9 mouse cellular contexts compared by ENCODE assay signal in the genomic region with DNA sequence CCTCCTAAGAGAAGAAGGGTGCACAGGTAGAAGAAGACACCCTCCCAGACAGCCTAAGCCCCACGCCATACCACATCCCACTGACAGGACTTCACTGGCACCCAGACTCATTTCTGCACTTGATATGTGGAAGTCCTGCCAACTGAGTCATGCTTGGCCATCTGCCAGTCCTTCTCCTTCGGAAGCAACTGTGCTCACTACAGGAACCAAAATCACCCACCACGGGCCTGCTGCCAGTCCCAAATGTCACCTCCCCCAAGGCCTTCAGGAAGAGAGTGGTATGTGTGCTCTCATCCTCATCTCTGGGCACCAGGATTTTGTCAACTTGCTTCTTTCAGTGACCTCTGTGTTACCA. TPM values are rescaled to one million over a fixed set of nuclear protein-coding genes. Genes with fewer than 3 reads are reported as not detected.
DNase-seq lines count a peak whose midpoint lies in the region; ATAC-seq lines count a peak whose summit lies in the region.
"Had no signal": no experiment of that assay in that cellular context is flagged by ENCODE, and none has a peak within 500 bp of the region (broad histone marks: within the 10 kb centered on the region; RNA-seq: fewer than 3 reads in every experiment).

No protein-coding gene starts in this region.

- WGBS in liver, embryonic 12.5 days (ENCODE audit: insufficient replicate concordance), result 56% methylated on average over 3 of the region's 3 CpGs
- WGBS in heart, embryonic 11.5 days (ENCODE audit: insufficient replicate concordance), result 26% methylated on average over 3 of the region's 3 CpGs
- 7% methylated on average over 3 of the region's 3 CpGs for WGBS in macrophage (ENCODE audit: missing documents)
- 66% methylated on average over 3 of the region's 3 CpGs for WGBS in neural tube, embryonic 15.5 days

- H3K9me3 ChIP-seq in liver, embryonic 12.5 days (replicated peaks), result no peaks in the 10 kb centered on the region
- 0 out of 2 replicates have a peak, but pooled peaks cover 3% of the 10 kb centered on the region for H3K9me3 ChIP-seq in heart, embryonic 11.5 days (replicated peaks; ENCODE audit: control insufficient read depth, low read length)
- no peaks in the 10 kb centered on the region for H3K9me3 ChIP-seq in neural tube, embryonic 15.5 days (replicated peaks)
- H3K9me3 ChIP-seq: hindbrain, embryonic 15.5 days had no signal

- H3K9ac ChIP-seq in liver, embryonic 12.5 days, result no peak overlapping the region
- H3K9ac ChIP-seq in heart, embryonic 11.5 days (ENCODE audit: low read depth, low read length), result no peak overlapping the region
- H3K9ac ChIP-seq in neural tube, embryonic 15.5 days (replicated peaks), result no peak overlapping the region
- H3K9ac ChIP-seq: hindbrain, embryonic 15.5 days had no signal

- H3K27ac ChIP-seq in liver, embryonic 12.5 days, result no peak overlapping the region
- no peak overlapping the region; the same call in 1 of the 2 replicates for H3K27ac ChIP-seq in heart, embryonic 11.5 days (ENCODE audit: low read depth, low read length)
- peak overlapping the region; percentile 78 for H3K27ac ChIP-seq in macrophage
- no peak overlapping the region for H3K27ac ChIP-seq in neural tube, embryonic 15.5 days (replicated peaks)
- H3K27ac ChIP-seq: hindbrain, embryonic 15.5 days had no signal

- H3K4me3 ChIP-seq in liver, embryonic 12.5 days, result no peak overlapping the region
- no peak overlapping the region for H3K4me3 ChIP-seq in heart, embryonic 11.5 days (ENCODE audit: low read depth, low read length)
- no peak overlapping the region for H3K4me3 ChIP-seq in macrophage (ENCODE audit: inconsistent target)
- H3K4me3 ChIP-seq in neural tube, embryonic 15.5 days (replicated peaks), result no peak overlapping the region
- H3K4me3 ChIP-seq: hindbrain, embryonic 15.5 days had no signal

- no peaks in the 10 kb centered on the region for H3K36me3 ChIP-seq in liver, embryonic 12.5 days
- H3K36me3 ChIP-seq in heart, embryonic 11.5 days (ENCODE audit: control insufficient read depth, insufficient read depth, low read length), result no peaks in the 10 kb centered on the region; the same call in none of the 2 replicates
- no peaks in the 10 kb centered on the region for H3K36me3 ChIP-seq in macrophage (ENCODE audit: inconsistent target)
- no peaks in the 10 kb centered on the region for H3K36me3 ChIP-seq in neural tube, embryonic 15.5 days
- H3K36me3 ChIP-seq: hindbrain, embryonic 15.5 days had no signal

- DNase-seq in liver, result peak; percentile 14
- DNase-seq in cerebellum, postnatal 36 days, result peak; percentile 61 to 71
- DNase-seq in layer of hippocampus, postnatal 10 days (ENCODE audit: low spot score in 2 of 2), result peak; percentile 79 to 82
- DNase-seq in urinary bladder, adult 18-20 months (ENCODE audit: low spot score in 2 of 2), result peak; percentile 21 to 43

- no peak for ATAC-seq in liver, embryonic 12.5 days
- 0 out of 2 replicates have a peak, but pooled peaks have one; percentile 35 for ATAC-seq in heart, embryonic 11.5 days (replicated peaks; ENCODE audit: insufficient number of reproducible peaks, low FRiP score, low TSS enrichment)
- no peak for ATAC-seq in neural tube, embryonic 15.5 days (ENCODE audit: low FRiP score)

- no peaks in the 10 kb centered on the region for H3K27me3 ChIP-seq in liver, embryonic 12.5 days (replicated peaks)
- H3K27me3 ChIP-seq in heart, embryonic 11.5 days (ENCODE audit: control insufficient read depth, insufficient read depth, low read length), result no peaks in the 10 kb centered on the region
- H3K27me3 ChIP-seq in neural tube, embryonic 15.5 days (replicated peaks), result no peaks in the 10 kb centered on the region
- H3K27me3 ChIP-seq: hindbrain, embryonic 15.5 days had no signal

- H3K4me1 ChIP-seq in liver, embryonic 12.5 days, result peaks cover 7% of the 10 kb centered on the region; the same call in 1 of the 2 replicates
- peaks cover 32% of the 10 kb centered on the region for H3K4me1 ChIP-seq in heart, embryonic 11.5 days (ENCODE audit: control insufficient read depth, insufficient read depth, low read length)
- peaks cover 6% of the 10 kb centered on the region; the same call in 1 of the 2 replicates for H3K4me1 ChIP-seq in neural tube, embryonic 15.5 days

- H3K4me2 ChIP-seq in liver, embryonic 12.5 days, result no peak overlapping the region
- no peak overlapping the region for H3K4me2 ChIP-seq in heart, embryonic 11.5 days
- no peak overlapping the region for H3K4me2 ChIP-seq in neural tube, embryonic 15.5 days
- H3K4me2 ChIP-seq: hindbrain, embryonic 15.5 days had no signal

- no peaks in the 10 kb centered on the region for H3K79me2 ChIP-seq in macrophage (ENCODE audit: inconsistent target)

RNA-seq across cellular contexts. Expression of a gene that starts 34.7 kb away (rescaled TPM):
- polyA plus RNA-seq in liver, embryonic 12.5 days (2016; fragmentation: Nextera tagmentation; extraction: Ambion mirVana), result 6.2 and 6.4 TPM in 2 replicates
- polyA plus RNA-seq in heart, embryonic 11.5 days (2014; fragmentation: Nextera tagmentation; extraction: Ambion mirVana), result 15.5 and 20.9 TPM in 2 replicates
- total RNA-seq in layer of hippocampus, postnatal 10 days (2021), result 10 to 100 TPM; 83.9 to 88.5 TPM
- total RNA-seq in macrophage (2018; cell fraction: chromatin; rRNA removed), result 10 to 100 TPM in 10 of 26 experiments, 1 to 10 TPM in 16; 2.4 to 19.7 (median 8.1) TPM
- total RNA-seq in macrophage (2018; cell fraction: cytosol; rRNA removed), result 1 to 10 TPM in 20 of 26 experiments, under 1 TPM in 6; 0.56 to 4.4 (median 1.9) TPM
- total RNA-seq in macrophage (2018; cell fraction: nucleus; rRNA removed), result 10 to 100 TPM in 8 of 26 experiments, 1 to 10 TPM in 18; 1.8 to 21.7 (median 6.3) TPM
- 1.5 to 2.6 TPM (median 1.6 TPM) in 3 replicates for polyA plus RNA-seq in macrophage (2018)
- polyA plus RNA-seq in neural tube, embryonic 15.5 days (2015; fragmentation: Nextera tagmentation; extraction: Ambion mirVana), result 18.9 and 19.0 TPM in 2 replicates

Comparison
In these comparisons a context has a peak if more than half of its experiments do, and no peak if none do; other contexts are left out.
1. DNase-seq: peak in every context shown above with its lines; median percentile 80 in layer of hippocampus, postnatal 10 days; 66 in cerebellum, postnatal 36 days; 32 in urinary bladder, adult 18-20 months; 14 in liver.